Mouse (Mus musculus): ENCODE results near the gene Tmem201.
A peak's percentile ranks its signal among the peaks of the same experiment; 100 is the strongest.

Tmem201 gene

DNA sequence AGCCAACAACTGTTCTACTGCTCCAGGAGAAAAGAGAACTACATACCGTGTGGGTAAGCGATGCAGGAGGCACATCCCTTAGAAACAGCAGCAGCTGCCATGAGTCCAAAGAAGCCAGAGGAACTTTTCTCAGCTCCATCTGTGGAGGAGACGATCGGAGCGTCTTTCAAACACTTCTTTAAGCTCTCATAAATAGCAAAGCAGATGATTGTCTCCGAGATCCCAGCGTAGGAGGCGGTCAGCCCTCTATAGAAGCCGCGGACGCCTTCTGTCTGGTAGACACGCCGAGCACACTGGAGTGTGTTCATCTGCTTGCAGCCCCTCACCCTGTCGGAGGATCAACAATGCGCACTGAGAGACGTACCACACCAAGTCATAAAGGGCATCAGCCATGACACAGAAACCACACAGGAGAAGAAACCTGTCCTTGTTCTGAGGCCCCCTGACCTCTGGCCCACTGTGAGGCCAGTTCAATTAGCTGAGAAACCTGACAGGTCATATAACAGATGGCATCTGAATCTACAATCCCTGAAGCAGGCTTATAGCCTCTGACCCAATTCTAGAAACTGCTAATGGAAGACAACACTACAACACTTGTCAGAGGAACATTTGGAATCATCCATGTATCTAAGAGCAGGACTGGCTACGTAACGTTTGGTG is 11.3 kb upstream of the Tmem201 start:
- no peak for DNase-seq

GRCm38 (mm10) chr4:149744119-149744518 is 6.3 kb upstream of the Tmem201 start:
- no peak for DNase-seq

GRCm38 (mm10) chr4:149742011-149742530 is 4.2 kb upstream of the Tmem201 start:
- no peak for DNase-seq

DNA sequence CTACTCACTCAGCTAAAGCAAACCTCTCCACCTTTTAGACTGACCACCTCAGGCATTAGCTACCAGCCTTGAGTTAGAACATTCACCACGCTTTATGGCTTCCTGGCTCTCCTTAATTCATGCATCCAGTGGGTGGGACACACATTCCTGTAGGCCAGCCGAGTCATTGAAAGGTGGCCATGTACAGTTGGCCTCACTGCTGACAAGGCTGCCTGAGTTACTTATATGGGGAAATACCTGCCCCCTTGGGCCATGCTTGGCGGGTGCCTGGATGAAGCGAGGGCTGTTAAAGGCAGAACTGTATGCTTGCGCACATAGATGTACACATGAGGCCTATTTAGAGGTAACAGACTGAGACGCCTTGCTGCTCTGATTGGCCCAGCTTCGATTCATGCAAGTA is 2.5 kb upstream of the Tmem201 start:
- no peak for DNase-seq

GRCm38 (mm10) chr4:149739478-149739877 is 1.6 kb upstream of the Tmem201 start:
- DNase-seq, result no peak

DNA sequence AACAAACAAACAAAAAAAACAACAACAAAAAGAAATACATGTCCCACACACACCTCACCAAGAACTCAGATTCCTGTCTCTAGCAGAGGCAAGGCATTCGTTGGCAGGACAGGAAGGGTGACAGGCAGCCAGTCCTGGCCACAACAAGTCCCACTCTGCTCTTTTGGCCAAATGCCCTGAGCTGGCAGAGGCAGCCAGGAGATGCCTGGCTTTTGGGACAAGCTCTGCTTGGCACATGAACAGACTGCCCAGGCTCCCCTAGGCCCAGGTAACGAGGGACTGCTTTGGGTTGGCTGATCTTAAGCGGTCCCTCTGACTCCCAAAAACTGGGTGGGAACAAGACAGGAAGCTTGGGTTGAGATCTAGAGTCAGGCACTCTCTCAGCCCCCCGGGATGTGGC is 1.3 kb downstream of the Tmem201 start:
- no peak for DNase-seq

GRCm38 (mm10) chr4:149735624-149736250 is 2.1 kb downstream of the Tmem201 start:
- no peak for DNase-seq

GRCm38 (mm10) chr4:149734730-149735475 is 2.9 kb downstream of the Tmem201 start:
- DNase-seq, result no peak

- no peak for DNase-seq
Observed at GRCm38 (mm10) chr4:149734246-149734645, 3.6 kb downstream of the Tmem201 start.

DNA sequence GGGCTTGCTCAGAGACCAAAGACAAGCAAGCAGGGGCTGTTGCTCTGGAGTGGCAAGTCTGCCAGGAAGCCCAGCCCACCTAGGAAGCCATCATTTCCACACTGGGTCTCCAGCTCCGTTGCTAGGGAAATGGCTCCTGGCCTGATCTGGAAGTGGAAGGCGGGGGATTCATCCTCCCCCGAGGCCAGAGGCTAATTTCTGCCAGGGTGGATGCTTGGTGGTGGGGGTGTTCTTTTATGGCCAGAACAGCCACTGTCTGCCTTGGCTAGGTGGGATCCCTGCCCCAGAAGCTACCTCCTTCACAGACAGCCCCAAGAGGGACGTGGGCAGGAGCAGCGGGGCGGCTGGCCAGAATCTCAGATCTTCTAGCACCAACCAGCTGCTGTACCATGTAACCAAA is 4.1 kb downstream of the Tmem201 start:
- no peak for DNase-seq

- no peak for DNase-seq
Observed at GRCm38 (mm10) chr4:149732800-149733199, 5.0 kb downstream of the Tmem201 start.

GRCm38 (mm10) chr4:149732313-149732712 is 5.5 kb downstream of the Tmem201 start:
- no peak for DNase-seq

DNA sequence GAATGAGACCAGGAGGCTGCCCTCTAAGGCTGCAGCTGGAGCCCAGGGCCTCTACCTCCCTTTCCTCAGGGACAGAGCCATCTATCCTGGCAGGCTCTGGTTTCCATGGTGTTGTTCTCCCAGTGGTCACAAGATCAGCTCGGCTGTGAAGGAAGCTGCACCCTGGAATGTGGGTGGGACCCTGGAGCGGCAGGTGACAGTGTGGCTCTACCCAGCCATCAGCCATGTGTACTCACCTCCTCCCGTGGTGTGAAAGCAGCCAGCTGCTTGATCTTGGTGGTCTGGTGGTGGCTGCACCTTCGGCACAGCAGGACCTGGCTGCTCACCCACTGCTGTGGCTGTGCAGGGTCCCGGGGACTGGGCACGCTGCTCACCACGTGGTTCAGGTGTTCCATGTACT is 7.0 kb downstream of the Tmem201 start:
- DNase-seq, result no peak

GRCm38 (mm10) chr4:149728810-149729209 is 9.0 kb downstream of the Tmem201 start:
- no peak for DNase-seq

- no peak for DNase-seq
Observed at GRCm38 (mm10) chr4:149727636-149728035, 10.2 kb downstream of the Tmem201 start.

DNA sequence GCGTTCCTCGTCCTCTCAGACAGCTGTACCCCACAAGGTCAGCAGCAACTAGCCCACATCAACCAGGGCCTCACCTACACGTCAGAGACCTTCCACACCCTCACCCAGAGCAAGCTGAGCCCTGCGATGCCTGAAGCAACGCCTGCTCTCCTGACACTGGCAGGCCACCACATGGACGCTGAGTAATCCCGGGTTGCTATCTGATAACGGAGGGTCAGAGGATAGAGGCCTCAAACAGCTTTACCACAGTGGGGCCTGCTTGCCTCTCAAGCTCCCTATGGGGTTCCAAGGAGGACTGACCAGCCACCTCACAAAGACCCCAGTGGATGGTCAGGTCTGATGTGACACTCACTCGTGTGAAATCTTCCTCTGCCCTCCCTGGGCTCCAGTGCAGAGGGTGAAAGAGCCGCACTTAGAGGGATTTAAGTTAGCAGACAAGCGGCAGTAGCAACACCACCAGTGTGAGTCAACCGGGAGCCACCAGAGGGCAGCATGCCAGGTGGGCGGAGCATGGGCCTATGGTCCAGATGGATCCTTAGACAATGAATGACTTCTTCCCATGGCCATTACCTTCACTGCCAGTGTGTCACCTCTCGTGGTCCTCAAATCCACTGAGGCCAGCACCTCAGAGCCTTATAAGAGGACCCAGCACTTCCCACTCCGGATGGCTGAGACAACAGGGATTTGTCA is 12.0 kb downstream of the Tmem201 start:
- peak; percentile 64 for DNase-seq

DNA sequence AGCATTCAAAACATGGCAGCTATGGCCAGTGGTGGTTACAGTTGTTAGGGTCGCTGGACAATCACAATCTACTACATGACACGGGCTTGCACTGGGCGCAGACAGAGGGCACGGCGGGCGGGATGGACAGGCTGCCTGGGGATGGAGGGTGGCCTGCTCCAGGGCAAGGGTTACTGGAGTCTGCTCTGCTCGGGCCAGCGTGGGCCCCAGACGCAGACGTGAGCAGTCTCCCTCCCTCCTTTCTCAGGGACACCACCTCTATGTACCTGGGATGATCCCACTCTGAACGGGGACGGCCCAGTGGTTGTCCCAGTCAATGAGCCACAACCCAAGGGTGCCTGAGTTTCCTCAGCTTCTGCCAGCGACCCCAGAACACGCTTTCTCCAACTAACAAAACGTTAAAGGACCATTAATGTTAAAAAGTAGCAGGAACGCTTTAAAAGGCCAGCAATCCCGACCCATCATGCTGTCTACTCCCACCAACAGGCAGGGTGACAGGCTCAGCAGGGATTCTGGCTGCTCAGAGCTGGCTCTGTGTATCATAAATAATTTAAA is 12.9 kb downstream of the Tmem201 start:
- no peak for DNase-seq

DNA sequence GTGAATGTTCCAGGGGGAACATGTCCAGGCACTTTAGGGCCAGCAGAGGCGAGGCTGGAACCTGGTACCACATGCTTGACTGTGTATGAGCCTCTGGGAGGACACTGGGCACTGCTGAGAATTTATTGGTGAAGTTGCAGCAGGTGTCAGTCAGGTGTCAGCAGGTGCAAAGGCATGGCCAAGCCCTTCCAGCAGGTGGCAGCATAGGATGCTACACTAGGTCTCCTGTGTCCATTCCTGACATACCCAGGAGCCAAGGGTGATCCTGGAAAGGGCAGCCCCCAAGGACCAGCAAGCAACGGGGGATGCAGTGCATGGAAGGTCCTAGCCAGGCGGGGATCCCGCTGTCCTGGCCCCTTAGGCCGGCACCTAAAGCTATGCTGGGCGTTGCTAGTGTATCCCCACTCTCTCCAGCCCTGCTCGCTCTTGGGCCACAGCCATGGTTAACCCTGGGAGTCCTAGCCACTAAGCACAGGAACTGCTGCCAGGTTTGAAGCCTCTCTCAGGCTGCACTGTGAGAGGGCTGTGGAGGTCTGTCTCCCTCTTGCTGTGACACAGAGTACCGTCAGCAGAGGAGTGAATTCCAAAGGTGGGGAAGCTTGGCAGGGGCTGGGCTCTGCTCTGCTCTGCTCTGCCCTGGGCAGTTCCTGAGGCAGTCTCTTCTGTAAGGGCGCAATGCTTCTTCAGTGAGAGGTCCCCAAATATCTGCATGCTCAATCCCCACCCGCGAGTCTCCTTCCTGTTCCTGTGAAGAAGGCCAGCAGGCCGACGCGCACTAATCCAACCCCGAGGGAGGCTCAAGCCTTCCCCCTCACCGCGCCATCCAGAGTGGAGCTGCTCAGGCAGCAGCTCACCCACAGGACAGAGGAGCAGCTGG is 13.8 kb downstream of the Tmem201 start:
- DNase-seq, result no peak

DNA sequence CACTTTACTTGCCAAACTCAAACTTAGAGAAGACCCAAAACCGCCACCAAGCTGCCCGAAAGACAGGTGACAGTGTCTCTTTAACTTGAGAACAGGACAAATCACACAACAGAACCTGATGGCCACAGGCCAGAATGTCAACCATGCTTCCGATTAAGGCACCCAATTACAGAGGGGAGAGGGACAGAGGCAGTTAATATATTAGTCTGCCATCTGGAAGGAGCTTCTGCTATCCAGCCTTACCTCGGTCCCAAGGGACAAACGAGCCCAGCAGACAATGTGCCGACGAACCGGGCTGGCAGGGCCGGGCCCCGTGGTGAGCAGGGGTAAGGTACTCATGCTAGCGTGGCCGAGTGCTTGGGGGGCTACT is 14.8 kb downstream of the Tmem201 start:
- no peak for DNase-seq

GRCm38 (mm10) chr4:149722104-149723020 is 15.5 kb downstream of the Tmem201 start:
- no peak for DNase-seq

GRCm38 (mm10) chr4:149721163-149721562 is 16.7 kb downstream of the Tmem201 start:
- no peak for DNase-seq
